ENCODE assay signal across 8 mouse cellular contexts in the genomic region with DNA sequence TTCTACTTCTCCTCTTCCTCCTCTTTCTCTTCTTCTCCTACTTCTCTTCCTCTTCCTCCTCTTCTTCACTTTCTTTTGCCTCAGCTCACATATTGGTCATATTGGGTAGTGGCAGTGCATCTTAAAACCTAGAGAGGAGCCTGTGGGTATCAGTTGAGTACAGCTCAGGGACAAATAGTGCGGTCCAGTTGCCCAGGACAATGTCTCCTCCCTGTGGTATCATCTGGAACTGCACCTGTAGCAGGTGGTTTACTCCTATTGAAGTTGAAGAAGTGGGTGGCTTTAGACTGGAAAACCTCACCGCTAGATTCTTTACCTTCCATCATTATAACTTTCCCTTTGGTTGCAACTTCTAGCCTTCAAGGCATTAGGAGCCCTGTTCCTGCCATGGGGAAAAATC. TPM values are rescaled to one million over a fixed set of nuclear protein-coding genes. Genes with fewer than 3 reads are reported as not detected.
DNase-seq lines count a peak whose midpoint lies in the region; ATAC-seq and TF ChIP-seq lines count a peak whose summit lies in the region.
"Had no signal": no experiment of that assay in that cellular context is flagged by ENCODE, and none has a peak within 500 bp of the region (broad histone marks: within the 10 kb centered on the region; RNA-seq: fewer than 3 reads in every experiment).

No protein-coding gene starts in this region.

- H3K9ac ChIP-seq in forebrain, embryonic 11.5 days (ENCODE audit: low read length) = no peak overlapping the region
- no peak overlapping the region for H3K9ac ChIP-seq in kidney, postnatal 0 days (ENCODE audit: low read depth, low read length)
- no peak overlapping the region for H3K9ac ChIP-seq in lung, embryonic 14.5 days
- H3K9ac ChIP-seq: neural tube, embryonic 12.5 days had no signal

- no peaks in the 10 kb centered on the region for H3K27me3 ChIP-seq in forebrain, embryonic 11.5 days (ENCODE audit: control insufficient read depth, insufficient read depth, low read length)
- H3K27me3 ChIP-seq in kidney, postnatal 0 days (ENCODE audit: insufficient read depth, low read length) = no peaks in the 10 kb centered on the region
- H3K27me3 ChIP-seq in lung, embryonic 14.5 days (ENCODE audit: insufficient read depth, low read length) = no peaks in the 10 kb centered on the region
- H3K27me3 ChIP-seq: neural tube, embryonic 12.5 days had no signal

- no peaks in the 10 kb centered on the region; the same call in 1 of the 2 replicates for H3K36me3 ChIP-seq in forebrain, embryonic 11.5 days (ENCODE audit: control insufficient read depth, insufficient read depth, low read length)
- H3K36me3 ChIP-seq in kidney, postnatal 0 days (ENCODE audit: insufficient read depth, low read length) = no peaks in the 10 kb centered on the region
- H3K36me3 ChIP-seq in lung, embryonic 14.5 days (ENCODE audit: insufficient read depth) = no peaks in the 10 kb centered on the region

- DNase-seq in urinary bladder, postnatal 36 days (ENCODE audit: low spot score in 2 of 2) = peak; percentile 22 to 42
- no peak for DNase-seq in urinary bladder, adult 2 months (ENCODE audit: low spot score)
- peak; percentile 88 for DNase-seq in brain, adult 2 months (ENCODE audit: low read depth, low spot score)
- peak; percentile 81 for DNase-seq in forebrain, embryonic 11.5 days (ENCODE audit: low spot score)
- peak; percentile 75 for DNase-seq in kidney, postnatal 0 days (ENCODE audit: low spot score)
- DNase-seq in lung, embryonic 14.5 days = peak; percentile 77
- DNase-seq in right cerebral cortex, postnatal 4 days = peak; percentile 69

- ATAC-seq in forebrain, embryonic 11.5 days (replicated peaks; ENCODE audit: low FRiP score) = peak; percentile 53; the same call in 1 of the 2 replicates
- no peak for ATAC-seq in kidney, postnatal 0 days (replicated peaks; ENCODE audit: low FRiP score, low read depth)
- no peak for ATAC-seq in lung, embryonic 14.5 days (ENCODE audit: insufficient read depth)

- WGBS in forebrain, embryonic 11.5 days = 45% methylated on average over 2 of the region's 2 CpGs
- WGBS in kidney, postnatal 0 days = 62% methylated on average over 2 of the region's 2 CpGs
- 46% methylated on average over 2 of the region's 2 CpGs for WGBS in lung, embryonic 14.5 days

- no peak overlapping the region for H3K4me3 ChIP-seq in forebrain, embryonic 11.5 days (ENCODE audit: low read depth, low read length)
- H3K4me3 ChIP-seq in kidney, postnatal 0 days (replicated peaks; ENCODE audit: low read depth, low read length) = no peak overlapping the region
- H3K4me3 ChIP-seq in lung, embryonic 14.5 days (ENCODE audit: low read depth, low read length) = no peak overlapping the region
- H3K4me3 ChIP-seq: neural tube, embryonic 12.5 days had no signal

- TF ChIP-seq CTCF in kidney, postnatal 0 days (IDR thresholded peaks at IDR 0.05; ENCODE audit: low read depth) = peak; percentile 88
- peak; percentile 88 for TF ChIP-seq CTCF in lung, embryonic 14.5 days (IDR thresholded peaks at IDR 0.05; ENCODE audit: low read depth)

- no peaks in the 10 kb centered on the region for H3K4me1 ChIP-seq in forebrain, embryonic 11.5 days (replicated peaks; ENCODE audit: control insufficient read depth, insufficient read depth, low read length)
- no peaks in the 10 kb centered on the region for H3K4me1 ChIP-seq in kidney, postnatal 0 days (replicated peaks; ENCODE audit: insufficient read depth, low read length)
- H3K4me1 ChIP-seq in lung, embryonic 14.5 days (ENCODE audit: insufficient read depth) = 0 out of 2 replicates have a peak, but pooled peaks cover 3% of the 10 kb centered on the region

- no peak overlapping the region for H3K4me2 ChIP-seq in forebrain, embryonic 11.5 days (ENCODE audit: low read depth, low read length, severe bottlenecking)
- H3K4me2 ChIP-seq in kidney, postnatal 0 days (ENCODE audit: low read length) = no peak overlapping the region
- H3K4me2 ChIP-seq in lung, embryonic 14.5 days = no peak overlapping the region
- H3K4me2 ChIP-seq: neural tube, embryonic 12.5 days had no signal

- no peaks in the 10 kb centered on the region for H3K9me3 ChIP-seq in forebrain, embryonic 11.5 days (ENCODE audit: control insufficient read depth, low read length)
- H3K9me3 ChIP-seq in kidney, postnatal 0 days (replicated peaks; ENCODE audit: low read length) = no peaks in the 10 kb centered on the region
- no peaks in the 10 kb centered on the region for H3K9me3 ChIP-seq in lung, embryonic 14.5 days (ENCODE audit: low read depth, low read length)
- H3K9me3 ChIP-seq: neural tube, embryonic 12.5 days had no signal

- no peak overlapping the region for H3K27ac ChIP-seq in forebrain, embryonic 11.5 days (ENCODE audit: low read depth, low read length)
- H3K27ac ChIP-seq in kidney, postnatal 0 days = no peak overlapping the region
- no peak overlapping the region for H3K27ac ChIP-seq in lung, embryonic 14.5 days (ENCODE audit: low read depth)
- H3K27ac ChIP-seq: neural tube, embryonic 12.5 days had no signal

RNA-seq across cellular contexts. Expression of gene Igsf9b, which starts 26.9 kb away (rescaled TPM):
- 6.3 and 7.7 TPM in 2 replicates for polyA plus RNA-seq in urinary bladder, adult 2 months (2012; rRNA removed)
- 8.4 and 8.8 TPM in 2 replicates for polyA plus RNA-seq in forebrain, embryonic 11.5 days (2014; fragmentation: Nextera tagmentation; extraction: Ambion mirVana)
- 1.0 and 1.4 TPM in 2 replicates for polyA plus RNA-seq in kidney, postnatal 0 days (2015; fragmentation: Nextera tagmentation; extraction: Ambion mirVana)
- polyA plus RNA-seq in lung, embryonic 14.5 days (2014; fragmentation: Nextera tagmentation; extraction: Ambion mirVana) = 2.2 TPM in 2 replicates
